Comparison of ENCODE assay signal across 10 mouse cellular contexts in the genomic region with DNA sequence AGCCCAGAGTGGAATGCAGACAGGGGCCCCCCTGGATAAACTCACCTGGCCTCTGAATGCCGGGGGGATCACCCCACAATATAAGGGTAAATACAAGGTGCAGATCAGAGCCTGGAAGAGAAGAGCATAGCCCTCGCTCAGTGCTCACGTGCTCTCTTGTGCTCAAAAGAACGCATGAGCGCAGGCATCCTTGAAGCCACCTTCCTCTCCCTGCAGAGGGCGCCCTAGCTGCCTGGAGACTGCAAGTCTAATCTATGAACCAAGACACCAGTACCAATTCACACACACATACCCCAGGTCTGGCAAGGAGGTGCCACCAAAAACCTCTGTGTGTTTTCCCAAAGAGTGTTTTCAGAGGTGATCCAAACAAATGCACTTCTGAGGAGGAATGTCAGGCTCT. TPM values are rescaled to one million over a fixed set of nuclear protein-coding genes. Genes with fewer than 3 reads are reported as not detected.
A peak's percentile ranks its signal among the peaks of the same experiment; 100 is the strongest.
DNase-seq lines count a peak whose midpoint lies in the region; TF ChIP-seq lines count a peak whose summit lies in the region.
"Had no signal": no experiment of that assay in that cellular context is flagged by ENCODE, and none has a peak within 500 bp of the region (broad histone marks: within the 10 kb centered on the region; RNA-seq: fewer than 3 reads in every experiment).

No protein-coding gene starts in this region.

- H3K4me1 ChIP-seq in cerebellum, adult 2 months (ENCODE audit: control insufficient read depth, insufficient read depth, low read length) = no peaks in the 10 kb centered on the region
- H3K4me1 ChIP-seq in bone marrow, adult 2 months (ENCODE audit: control insufficient read depth, insufficient read depth, low read length) = no peaks in the 10 kb centered on the region; the same call in 1 of the 2 replicates
- H3K4me1 ChIP-seq: limb, embryonic 12.5 days had no signal

- no peak for TF ChIP-seq POLR2A in cerebellum, adult 2 months (IDR thresholded peaks at IDR 0.05; ENCODE audit: borderline replicate concordance, insufficient read depth, low read length)
- TF ChIP-seq POLR2A in bone marrow, adult 2 months (IDR thresholded peaks at IDR 0.05; ENCODE audit: borderline replicate concordance, control insufficient read depth, low read depth, low read length) = no peak

- H3K27me3 ChIP-seq in cerebellum, adult 2 months (ENCODE audit: control insufficient read depth, insufficient read depth, low read length) = no peaks in the 10 kb centered on the region
- H3K27me3 ChIP-seq: limb, embryonic 12.5 days had no signal

- no peak overlapping the region for H3K27ac ChIP-seq in cerebellum, adult 2 months (ENCODE audit: insufficient read depth, low read length)
- no peak overlapping the region for H3K27ac ChIP-seq in bone marrow, adult 2 months (ENCODE audit: control insufficient read depth, insufficient read depth, low read depth, low read length, poor library complexity)
- H3K27ac ChIP-seq: limb, embryonic 12.5 days had no signal

- 33% methylated on average over 6 of the region's 6 CpGs for WGBS in cerebellum, adult 2 months
- WGBS in bone marrow, adult 2 months = 18% methylated on average over 6 of the region's 6 CpGs

- intact Hi-C loops in left cerebral cortex, postnatal 4 days (cut with DNase I) = no loop called here

- TF ChIP-seq CTCF in cerebellum, adult 2 months (IDR thresholded peaks at IDR 0.05; ENCODE audit: borderline replicate concordance, insufficient read depth, low read depth, low read length) = peak; percentile 72
- peak; percentile 60 for TF ChIP-seq CTCF in bone marrow, adult 2 months (IDR thresholded peaks at IDR 0.05; ENCODE audit: control insufficient read depth, insufficient read depth, low read length)

- no peak overlapping the region for H3K4me3 ChIP-seq in cerebellum, adult 2 months (replicated peaks; ENCODE audit: insufficient read depth, low read depth, low read length)
- no peak overlapping the region for H3K4me3 ChIP-seq in bone marrow, adult 2 months (replicated peaks; ENCODE audit: control insufficient read depth, low read depth, low read length)
- H3K4me3 ChIP-seq: limb, embryonic 12.5 days had no signal

- peak; percentile 31 to 43 for DNase-seq in cerebellum, adult 2 months
- DNase-seq in cerebellum, adult 11 months = no peak
- DNase-seq in left cerebral cortex, postnatal 4 days = peak; percentile 56
- no peak for DNase-seq in left cerebral cortex, adult 11 months (ENCODE audit: low spot score)
- peak; percentile 23 for DNase-seq in lung, postnatal 36 days
- DNase-seq in spleen, adult 18-20 months = no peak
- DNase-seq in ovary, postnatal 14 days (ENCODE audit: low spot score) = no peak

RNA-seq across cellular contexts. Expression of gene Pnpla5, which starts 2.4 kb away (rescaled TPM):
- polyA plus RNA-seq in cerebellum, adult 2 months (2012; rRNA removed) = not detected in 2 replicates
- total RNA-seq in left cerebral cortex, postnatal 4 days (2021) = not detected
- not detected in 2 replicates for polyA plus RNA-seq in bone marrow, adult 2 months (2011; ENCODE audit: insufficient read depth, insufficient read length, low replicate concordance, missing spikeins)
- polyA plus RNA-seq: frontal cortex, adult 2 months; limb, embryonic 12.5 days had no signal

RNA-seq across cellular contexts. Expression of gene Sult4a1, which starts 15.1 kb away (rescaled TPM):
- 334 and 363 TPM in 2 replicates for polyA plus RNA-seq in cerebellum, adult 2 months (2012; rRNA removed)
- 100 to 1,000 TPM; 171 to 184 TPM for total RNA-seq in left cerebral cortex, postnatal 4 days (2021)
- polyA plus RNA-seq in bone marrow, adult 2 months (2011; ENCODE audit: insufficient read depth, insufficient read length, low replicate concordance, missing spikeins) = 1.7 TPM in 1 of 2 replicates, not detected in the other

RNA-seq across cellular contexts. Expression of gene Pnpla3, which starts 47.0 kb away (rescaled TPM):
- 39.9 and 47.9 TPM in 2 replicates for polyA plus RNA-seq in cerebellum, adult 2 months (2012; rRNA removed)
- 10 to 100 TPM; 12.6 to 13.1 TPM for total RNA-seq in left cerebral cortex, postnatal 4 days (2021)
- 0.74 TPM in 1 of 2 replicates, not detected in the other for polyA plus RNA-seq in bone marrow, adult 2 months (2011; ENCODE audit: insufficient read depth, insufficient read length, low replicate concordance, missing spikeins)

RNA-seq across cellular contexts. Expression of gene Efcab6, which starts 55.4 kb away (rescaled TPM):
- polyA plus RNA-seq in cerebellum, adult 2 months (2012; rRNA removed) = 0.32 and 0.70 TPM in 2 replicates
- total RNA-seq in left cerebral cortex, postnatal 4 days (2021) = 10 to 100 TPM; 20.4 to 24.1 TPM
- polyA plus RNA-seq in bone marrow, adult 2 months (2011; ENCODE audit: insufficient read depth, insufficient read length, low replicate concordance, missing spikeins) = not detected in 2 replicates

Comparison
In these comparisons a context has a peak if more than half of its experiments do, and no peak if none do; other contexts are left out.
1. DNase-seq: peak in cerebellum, adult 2 months (2 of 2), left cerebral cortex, postnatal 4 days (single experiment) and lung, postnatal 36 days (single experiment); none in cerebellum, adult 11 months (single experiment), left cerebral cortex, adult 11 months (single experiment), spleen, adult 18-20 months (0 of 2) and ovary, postnatal 14 days (single experiment).
2. RNA of gene Sult4a1, which starts 15.1 kb away (polyA plus RNA-seq): 334 to 363 TPM in cerebellum, adult 2 months; 1.7 TPM in bone marrow, adult 2 months; every median in the first group is over 100 times any median in the second.
3. RNA of gene Pnpla3, which starts 47.0 kb away (polyA plus RNA-seq): 39.9 to 47.9 TPM in cerebellum, adult 2 months; 0.74 TPM in bone marrow, adult 2 months; every median in the first group is over 10 times any median in the second.